Mouse (Mus musculus) liver, embryonic 16.5 days (tissue): ENCODE measurements around the gene Bptf. TPM values are rescaled to one million over a fixed set of nuclear protein-coding genes. Genes with fewer than 3 reads are reported as not detected.
"Not testable (repeated sequence)": the region's sequence is repeated elsewhere in the genome, so short reads cannot be mapped to it uniquely, and the experiment has no call there.

Experiments used
- ATAC-seq: fragments of 200-750 bp; cut with Nextera tagmentation; 2 replicates; pipeline ENCODE4 v1.8.0; 2017; ENCODE audit warnings: low read depth, mild to moderate bottlenecking, moderate number of reproducible peaks, moderate library complexity
- H3K27ac ChIP-seq: fragments of 300-500 bp; sonication (generic); 2 replicates; pipeline ENCODE4 v1.5.1; 2014; ENCODE audit warnings: mild to moderate bottlenecking, low read length
- H3K27me3 ChIP-seq: fragments of 300-500 bp; sonication (generic); 2 replicates; pipeline ENCODE4 v1.6.1; 2014; ENCODE audit warnings: low read depth, low read length, mixed read lengths; ENCODE audit not compliant: control insufficient read depth, insufficient read depth
- H3K36me3 ChIP-seq: fragments of 300-500 bp; sonication (generic); 2 replicates; pipeline ENCODE4 v1.6.1; 2014; ENCODE audit warnings: mild to moderate bottlenecking; ENCODE audit not compliant: control insufficient read depth, insufficient read depth
- H3K4me1 ChIP-seq: fragments of 300-500 bp; sonication (generic); 2 replicates; pipeline ENCODE4 v1.6.1; 2014; ENCODE audit warnings: low read depth, low read length, mixed read lengths; ENCODE audit not compliant: control insufficient read depth
- H3K4me2 ChIP-seq: fragments of 300-500 bp; sonication (generic); 2 replicates; pipeline ENCODE4 v1.6.1; 2014; ENCODE audit warnings: low read depth, low read length, mixed read lengths
- H3K4me3 ChIP-seq: fragments of 300-500 bp; sonication (generic); 2 replicates; pipeline ENCODE4 v1.5.1; 2014; ENCODE audit warnings: low read depth, mild to moderate bottlenecking, low read length
- H3K9ac ChIP-seq: fragments of 300-500 bp; sonication (generic); 2 replicates; pipeline ENCODE4 v1.6.1; 2014; ENCODE audit warnings: low read depth, low read length
- H3K9me3 ChIP-seq: fragments of 300-500 bp; sonication (generic); replicated peaks from 2 replicates; pipeline ENCODE4 v1.6.1; 2016; ENCODE audit warnings: low read length; ENCODE audit not compliant: control insufficient read depth
- WGBS: fragments of 180-500 bp; shearing (Covaris S2); extraction: QIAGEN DNeasy Blood & Tissue Kit; methylation state at CpG from one replicate; pipeline ENCODE4 v1.1.7; 2014; ENCODE audit not compliant: insufficient replicate concordance; 5-methylcytosine and 5-hydroxymethylcytosine counted together
- polyA plus RNA-seq: library from polyadenylated mRNA; unstranded; fragments of >200 nt; fragmentation: Nextera tagmentation; extraction: Ambion mirVana; gene quantifications from 2 replicates; pipeline ENCODE4 v1.2.1, GENCODE M21; 2015

The Bptf gene
- polyA plus RNA-seq, 1 experiment from 2014 or later, result 8.0 TPM

DNA sequence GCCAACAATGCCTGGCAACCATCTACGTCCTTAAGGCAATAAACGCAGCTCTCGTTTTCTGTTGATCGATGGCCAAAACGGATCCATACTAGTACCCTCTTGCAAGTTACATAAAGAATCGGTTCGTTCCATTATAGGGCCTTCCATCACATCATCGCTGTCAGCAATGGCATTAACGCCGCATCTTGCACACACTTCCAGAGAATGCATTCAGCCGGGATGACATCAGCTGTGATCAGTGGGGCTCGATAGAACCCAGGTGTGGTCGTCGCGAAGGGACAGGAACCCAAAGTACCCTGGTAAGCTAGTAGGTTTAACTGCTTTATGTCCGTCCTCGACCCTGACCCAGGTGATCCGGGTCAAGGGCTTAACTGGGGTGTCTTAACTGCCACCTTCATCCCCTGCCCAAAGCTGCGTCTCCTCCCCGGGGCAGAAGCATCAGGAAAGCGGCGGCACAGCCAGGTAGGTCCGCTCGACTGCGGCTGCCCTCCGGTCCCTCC lies 133.2 kb downstream of the Bptf start:
- Histone ChIP-seq H3K36me3 (peaks cover 34% of the 10 kb centered on the region), H3K9me3 (no peaks in the 10 kb centered on the region), H3K4me1 (peaks cover 33% of the 10 kb centered on the region), H3K9ac (peak overlapping the region; percentile 98), H3K4me2 (peak overlapping the region; percentile 32), H3K4me3 (peak overlapping the region; percentile 96), H3K27ac (peak overlapping the region; percentile 93), H3K27me3 (no peaks in the 10 kb centered on the region)
- WGBS, result under 1% methylated on average over 26 of the region's 26 CpGs
- ATAC-seq, result peak; percentile 25

GRCm38 (mm10) chr11:106997976-106998375 lies 134.0 kb downstream of the Bptf start:
- 7% methylated on average over 5 of the region's 5 CpGs for WGBS
- peak overlapping the region; percentile 96 for H3K4me3 ChIP-seq
- H3K9me3 ChIP-seq, result no peaks in the 10 kb centered on the region
- H3K36me3 ChIP-seq, result peaks cover 40% of the 10 kb centered on the region
- peak overlapping the region; percentile 98 for H3K9ac ChIP-seq
- H3K4me1 ChIP-seq, result peaks cover 33% of the 10 kb centered on the region
- peak overlapping the region; percentile 32 for H3K4me2 ChIP-seq
- peak overlapping the region; percentile 93 for H3K27ac ChIP-seq
- H3K27me3 ChIP-seq, result no peaks in the 10 kb centered on the region
- ATAC-seq, result no peak

DNA sequence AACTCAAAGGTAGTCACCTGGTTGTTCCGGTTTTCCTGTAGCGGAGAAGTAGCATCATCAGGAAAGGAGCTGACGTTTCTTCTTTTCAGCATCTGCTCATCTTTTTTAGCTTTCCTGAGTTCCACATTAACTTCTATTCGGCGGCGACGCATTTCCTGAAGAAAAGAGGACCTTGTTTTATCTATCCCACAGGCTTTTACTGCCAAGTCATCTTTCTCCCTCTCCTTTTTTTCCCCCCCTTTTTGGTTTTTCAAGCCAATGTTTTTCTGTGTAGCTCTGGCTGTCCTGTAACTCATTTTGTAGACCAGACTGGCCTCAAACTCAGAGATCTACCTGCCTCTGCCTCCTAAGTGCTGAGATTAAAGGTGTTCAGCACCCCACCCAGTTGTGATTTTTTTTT lies 135.4 kb downstream of the Bptf start:
- H3K4me2 ChIP-seq, result peak overlapping the region; percentile 32
- H3K4me1 ChIP-seq, result peaks cover 33% of the 10 kb centered on the region
- H3K27ac ChIP-seq, H3K9me3 ChIP-seq, H3K27me3 ChIP-seq, H3K9ac ChIP-seq, ATAC-seq: not testable (repeated sequence)
- WGBS, result 59% methylated on average over 7 of the region's 7 CpGs
- H3K4me3 ChIP-seq, result peak overlapping the region; percentile 96
- peaks cover 53% of the 10 kb centered on the region for H3K36me3 ChIP-seq

DNA sequence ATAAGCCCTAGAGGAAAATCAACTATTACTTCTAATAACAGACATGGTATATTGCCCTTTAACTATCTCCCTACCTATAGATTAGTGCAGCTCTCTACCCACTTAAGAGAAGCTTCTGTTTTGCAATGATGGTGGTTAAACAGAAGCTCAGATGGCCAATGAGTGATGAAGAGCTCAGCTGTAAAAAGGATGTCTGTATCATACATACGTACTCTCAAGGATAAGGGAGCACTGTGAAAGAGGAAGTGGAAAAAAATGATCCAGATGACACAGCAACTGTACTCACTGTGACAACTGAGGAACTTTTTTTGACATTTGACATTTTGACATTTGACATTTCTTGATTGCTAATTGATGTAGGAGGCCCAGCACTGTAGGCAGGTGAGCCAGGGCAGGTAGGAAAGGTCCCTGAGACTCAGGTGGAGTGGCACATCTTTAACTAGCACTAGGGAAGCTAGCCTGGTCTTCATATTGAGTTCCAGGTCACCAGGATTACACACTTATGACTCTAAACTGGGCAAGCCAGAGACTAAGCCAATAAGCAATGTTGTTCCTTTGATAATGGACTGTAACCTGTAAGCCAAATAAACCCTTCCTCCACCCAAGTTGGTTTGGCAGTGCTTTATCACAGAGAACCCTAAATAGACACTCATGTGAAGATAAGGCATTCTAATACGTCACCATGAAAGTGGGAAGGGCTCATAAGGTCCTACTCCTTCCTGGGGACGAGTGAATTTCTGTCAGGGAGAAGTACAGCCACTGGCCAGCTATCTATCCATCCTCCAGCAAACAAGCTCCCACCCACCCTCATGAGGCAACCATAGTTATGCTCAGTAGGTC lies 137.5 kb downstream of the Bptf start:
- no peaks in the 10 kb centered on the region for H3K9me3 ChIP-seq
- peak; percentile 23 for ATAC-seq
- H3K36me3 ChIP-seq, result peaks cover 73% of the 10 kb centered on the region
- no peaks in the 10 kb centered on the region for H3K27me3 ChIP-seq
- peak overlapping the region; percentile 14; the same call in 1 of the 2 replicates for H3K4me2 ChIP-seq
- H3K9ac ChIP-seq, result no peak overlapping the region
- 20% methylated on average over 3 of the region's 3 CpGs for WGBS
- H3K4me3 ChIP-seq, result no peak overlapping the region
- peak overlapping the region; percentile 68 for H3K27ac ChIP-seq
- H3K4me1 ChIP-seq, result peaks cover 33% of the 10 kb centered on the region

- Histone ChIP-seq H3K27me3 (no peaks in the 10 kb centered on the region), H3K4me2 (no peak overlapping the region), H3K9me3 (no peaks in the 10 kb centered on the region), H3K36me3 (peaks cover 52% of the 10 kb centered on the region), H3K4me1 (no peaks in the 10 kb centered on the region; the same call in 1 of the 2 replicates), H3K9ac (no peak overlapping the region), H3K27ac (no peak overlapping the region), H3K4me3 (no peak overlapping the region)
- no peak for ATAC-seq
- 45% methylated on average over 2 of the region's 2 CpGs for WGBS
These were observed 144.5 kb downstream of the Bptf start for GRCm38 (mm10) chr11:106987384-106987783.

GRCm38 (mm10) chr11:106985979-106986604 lies 145.8 kb downstream of the Bptf start:
- not testable (repeated sequence) for H3K4me3 ChIP-seq, H3K4me1 ChIP-seq, H3K4me2 ChIP-seq, H3K9me3 ChIP-seq, ATAC-seq, H3K27ac ChIP-seq, H3K27me3 ChIP-seq, H3K9ac ChIP-seq
- peaks cover 41% of the 10 kb centered on the region for H3K36me3 ChIP-seq
- 85% methylated on average over 9 of the region's 9 CpGs for WGBS

Other genes starting within 250 kb of the Bptf start
- gene Smurf2, start 211.4 kb downstream of the Bptf start, polyA plus RNA-seq, result 3.3 and 3.4 TPM in 2 replicates
- gene Kpna2, start 132.6 kb downstream of the Bptf start, polyA plus RNA-seq, result 216 and 237 TPM in 2 replicates
- 2.2 TPM in 2 replicates for gene 1810010H24Rik, start 106.4 kb downstream of the Bptf start, polyA plus RNA-seq
- 18.0 and 18.2 TPM in 2 replicates for gene Nol11, start 57.3 kb upstream of the Bptf start, polyA plus RNA-seq